Mouse (Mus musculus) B cell, adult 2 months (primary cell): Measurements from ENCODE around the gene Olfr1183.
"Not testable (repeated sequence)": the region's sequence is repeated elsewhere in the genome, so short reads cannot be mapped to it uniquely, and the experiment has no call there.

Source experiments
- DNase-seq, 2 experiments: peaks; one replicate each; pipeline ENCODE4 v3.0.0; 2022

The Olfr1183 gene

GRCm38 (mm10) chr2:88454567-88454966 lies at the start of gene Olfr1183:
Olfr1183 (plus strand) TSS chr2:88454867.
- not testable (repeated sequence) for DNase-seq

- no peak for DNase-seq
These were observed 48.3 kb upstream of the Olfr1183 start, which contains the start of gene Olfr1179 for GRCm38 (mm10) chr2:88406353-88406752. Olfr1179 (minus strand) TSS chr2:88406453.

- DNase-seq = no peak
These were observed 35.6 kb upstream of the Olfr1183 start, which contains the start of gene Olfr1180 for GRCm38 (mm10) chr2:88419051-88419450. Olfr1180 (minus strand) TSS chr2:88419151.

GRCm38 (mm10) chr2:88426071-88426470 lies 28.6 kb upstream of the Olfr1183 start, which contains the start of gene Olfr1181:
Olfr1181 (minus strand) TSS chr2:88426171.
- DNase-seq = no peak

GRCm38 (mm10) chr2:88449031-88449430 lies 5.6 kb upstream of the Olfr1183 start, which contains the start of gene Gm13757:
Gm13757 (minus strand) TSS chr2:88449131.
- no peak for DNase-seq

- no peak for DNase-seq
These were observed 28.6 kb downstream of the Olfr1183 start, which contains the start of gene Olfr1184 for GRCm38 (mm10) chr2:88483298-88483697. Olfr1184 (plus strand) TSS chr2:88483598.

GRCm38 (mm10) chr2:88493020-88493419 lies 38.4 kb downstream of the Olfr1183 start, which contains the start of gene Olfr1185-ps1:
Olfr1185-ps1 (plus strand) TSS chr2:88493320.
- DNase-seq = no peak

- DNase-seq = no peak
These were observed 63.6 kb downstream of the Olfr1183 start, which contains the start of gene Olfr1186 for GRCm38 (mm10) chr2:88518251-88518650. Olfr1186 (plus strand) TSS chr2:88518551.
